Mouse (Mus musculus): ENCODE measurements around the gene Slc13a5. TPM values are rescaled to one million over a fixed set of nuclear protein-coding genes. Genes with fewer than 3 reads are reported as not detected.

The Slc13a5 gene
- total RNA-seq, 2 experiments from 2014 or later: 13.0 to 17.8 TPM

- peak; percentile 72 to 83 for DNase-seq (ENCODE audit: low spot score in 2 of 2)
Measured at GRCm38 (mm10) chr11:72266207-72266959, 639 bp downstream of the Slc13a5 start.

GRCm38 (mm10) chr11:72265483-72265882 lies 1.5 kb downstream of the Slc13a5 start:
- DNase-seq (ENCODE audit: low spot score in 2 of 2): peak; percentile 54 to 72

- DNase-seq (ENCODE audit: low spot score in 2 of 2): no peak
Measured at GRCm38 (mm10) chr11:72256441-72256840, 10.6 kb downstream of the Slc13a5 start.

GRCm38 (mm10) chr11:72255629-72256028 lies 11.4 kb downstream of the Slc13a5 start:
- no peak for DNase-seq (ENCODE audit: low spot score in 2 of 2)

GRCm38 (mm10) chr11:72245196-72245753 lies 21.7 kb downstream of the Slc13a5 start:
- no peak for DNase-seq (ENCODE audit: low spot score in 2 of 2)

- no peak for DNase-seq (ENCODE audit: low spot score in 2 of 2)
Measured at GRCm38 (mm10) chr11:72240062-72240860, 26.8 kb downstream of the Slc13a5 start.

GRCm38 (mm10) chr11:72234013-72234412 lies 33.0 kb downstream of the Slc13a5 start:
- DNase-seq (ENCODE audit: low spot score in 2 of 2): peak; percentile 52 to 65

DNA sequence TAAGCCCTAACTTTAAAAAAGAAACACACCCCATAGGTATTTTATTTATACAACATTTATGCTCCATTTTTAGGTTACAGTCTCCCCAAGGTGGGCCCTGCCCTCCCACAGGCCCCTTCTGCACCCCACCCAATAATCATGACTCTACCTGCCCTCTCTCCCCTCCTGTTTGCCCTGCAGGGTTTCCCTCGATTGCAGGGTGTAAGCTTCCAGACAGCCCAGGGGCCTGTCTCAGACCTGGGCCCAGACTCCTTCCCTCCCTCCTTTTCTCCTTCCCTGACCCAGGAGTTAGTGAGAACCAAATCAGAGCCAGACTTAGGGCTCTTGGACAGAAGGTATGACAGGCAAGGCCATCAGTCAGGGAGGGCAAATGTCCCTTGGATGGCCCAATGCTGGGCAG lies 34.0 kb downstream of the Slc13a5 start:
- DNase-seq (ENCODE audit: low spot score in 2 of 2): no peak

- no peak for DNase-seq (ENCODE audit: low spot score in 2 of 2)
Measured at GRCm38 (mm10) chr11:72232068-72232467, 35.0 kb downstream of the Slc13a5 start.

DNA sequence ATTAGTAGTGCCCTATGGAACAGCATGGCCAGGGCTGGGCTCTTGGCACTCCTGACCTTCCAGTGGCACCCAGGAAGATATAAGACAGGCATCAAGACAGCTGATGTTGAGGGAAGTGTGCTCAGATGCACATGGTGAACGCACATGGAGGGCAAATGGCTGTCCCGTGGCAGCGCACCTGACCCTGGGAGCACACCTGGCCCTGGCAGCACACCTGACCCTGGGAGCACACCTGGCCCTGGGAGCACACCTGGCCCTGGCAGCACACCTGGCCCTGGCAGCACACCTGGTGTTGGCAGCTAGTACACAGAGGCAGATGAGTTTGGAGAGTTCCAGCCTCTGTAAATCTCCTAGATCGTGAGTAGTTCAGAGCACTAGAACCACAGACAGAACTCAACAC lies 38.5 kb downstream of the Slc13a5 start:
- DNase-seq (ENCODE audit: low spot score in 2 of 2): no peak

GRCm38 (mm10) chr11:72226901-72227300 lies 40.1 kb downstream of the Slc13a5 start:
- DNase-seq (ENCODE audit: low spot score in 2 of 2): no peak

DNA sequence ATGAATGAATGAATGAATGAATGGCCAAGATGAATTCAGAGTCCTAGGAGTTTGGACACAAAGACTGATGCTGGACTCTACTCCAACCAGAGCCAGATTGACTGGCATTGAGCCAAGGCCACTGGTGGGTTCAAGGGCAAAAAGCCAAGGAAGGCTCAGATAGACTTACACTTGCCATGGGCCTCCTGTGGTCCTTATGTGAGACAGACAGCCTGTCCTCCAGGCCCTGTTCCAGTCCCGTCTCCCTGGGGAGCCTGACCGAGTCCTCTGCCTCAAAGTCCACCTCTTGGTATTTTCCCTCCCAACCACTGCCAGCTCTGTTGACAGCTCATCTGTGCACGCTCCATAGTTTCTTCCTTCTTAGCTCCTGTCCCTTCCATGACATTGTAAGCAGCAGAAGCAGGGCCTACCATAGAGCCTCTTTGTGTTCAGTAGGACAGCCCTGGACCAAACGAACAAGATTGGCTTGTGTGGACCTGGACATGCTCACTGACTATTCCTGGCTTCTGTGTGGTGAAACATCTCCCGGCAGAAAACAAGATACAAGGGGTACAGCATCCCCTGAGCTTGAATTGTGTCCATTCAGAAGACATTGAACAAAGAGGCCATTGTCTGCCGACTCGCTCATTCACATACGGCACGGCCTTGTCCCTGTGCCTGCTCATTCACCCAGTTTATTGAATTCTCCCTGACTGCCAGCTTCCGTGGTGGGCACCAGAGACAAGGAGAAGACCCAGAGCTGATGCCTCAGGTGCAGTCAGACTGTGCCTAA lies 40.8 kb downstream of the Slc13a5 start:
- DNase-seq (ENCODE audit: low spot score in 2 of 2): peak; percentile 27 to 38

DNA sequence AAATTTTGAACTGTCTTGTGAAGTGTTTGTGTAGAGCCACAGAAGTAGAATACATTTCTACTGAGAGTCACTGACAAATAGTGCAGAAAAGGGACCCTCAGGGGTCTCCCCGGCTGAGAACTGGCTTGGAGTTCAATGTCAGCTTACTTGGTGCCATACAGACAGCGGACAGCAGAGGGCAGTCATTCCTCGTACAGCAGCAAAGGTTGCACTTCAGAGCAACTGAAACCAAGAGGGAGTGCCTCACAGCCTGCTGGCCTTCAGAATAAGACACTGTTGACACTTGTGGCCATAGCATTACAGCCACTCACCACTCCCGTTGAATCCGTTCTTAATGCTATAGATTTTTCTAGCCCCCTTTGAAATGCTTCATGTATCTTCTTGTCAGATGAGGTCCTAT lies 42.2 kb downstream of the Slc13a5 start:
- DNase-seq (ENCODE audit: low spot score in 2 of 2): peak; percentile 89 to 90

GRCm38 (mm10) chr11:72223414-72223813 lies 43.6 kb downstream of the Slc13a5 start:
- no peak for DNase-seq (ENCODE audit: low spot score in 2 of 2)

DNA sequence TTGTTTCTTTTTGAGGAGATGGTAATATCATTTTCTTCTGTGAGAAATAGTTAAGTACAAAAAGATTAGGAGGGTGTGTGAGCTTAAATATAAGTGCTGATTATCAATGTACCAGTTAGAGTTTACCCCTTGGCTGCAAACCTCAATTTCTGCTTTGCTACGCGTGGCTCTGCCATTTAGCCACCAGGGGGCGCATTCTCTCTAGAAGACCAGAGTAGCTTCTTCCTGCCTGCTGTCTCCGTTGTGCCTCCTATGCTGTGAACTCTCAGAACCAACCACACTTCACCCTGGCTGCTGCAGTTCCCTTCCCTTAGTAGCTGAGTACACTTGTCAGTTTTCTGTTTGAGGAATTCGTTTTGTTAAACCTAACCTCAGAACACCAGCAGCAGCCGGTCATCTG lies 45.7 kb downstream of the Slc13a5 start:
- peak; percentile 77 to 80 for DNase-seq (ENCODE audit: low spot score in 2 of 2)

GRCm38 (mm10) chr11:72217116-72217515 lies 49.9 kb downstream of the Slc13a5 start:
- DNase-seq (ENCODE audit: low spot score in 2 of 2): no peak

DNA sequence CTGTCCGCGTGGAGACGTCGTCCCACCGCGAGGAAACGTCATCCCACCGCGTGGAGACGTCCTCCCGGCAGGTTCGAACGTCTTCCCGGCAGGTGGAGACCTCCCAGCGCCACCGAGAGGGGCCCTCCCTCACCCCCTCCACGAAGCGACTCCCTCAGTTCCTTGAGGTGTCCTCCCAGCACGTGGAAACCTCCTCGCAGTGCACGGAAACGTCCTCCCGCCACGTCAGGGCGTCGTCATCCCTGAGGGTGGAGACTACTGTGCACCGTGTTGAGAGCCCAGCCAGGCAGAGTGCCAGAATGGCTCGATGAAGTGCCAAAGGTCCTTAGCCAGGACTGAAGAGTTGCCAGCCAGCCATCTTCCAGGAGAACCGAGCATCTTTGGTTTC lies 51.6 kb downstream of the Slc13a5 start, which contains the start of gene Med31:
TSS of gene Med31 (minus strand) at position 183 of the 388 bp plus-strand sequence.
- DNase-seq (ENCODE audit: low spot score in 2 of 2): peak; percentile 72 to 77

DNA sequence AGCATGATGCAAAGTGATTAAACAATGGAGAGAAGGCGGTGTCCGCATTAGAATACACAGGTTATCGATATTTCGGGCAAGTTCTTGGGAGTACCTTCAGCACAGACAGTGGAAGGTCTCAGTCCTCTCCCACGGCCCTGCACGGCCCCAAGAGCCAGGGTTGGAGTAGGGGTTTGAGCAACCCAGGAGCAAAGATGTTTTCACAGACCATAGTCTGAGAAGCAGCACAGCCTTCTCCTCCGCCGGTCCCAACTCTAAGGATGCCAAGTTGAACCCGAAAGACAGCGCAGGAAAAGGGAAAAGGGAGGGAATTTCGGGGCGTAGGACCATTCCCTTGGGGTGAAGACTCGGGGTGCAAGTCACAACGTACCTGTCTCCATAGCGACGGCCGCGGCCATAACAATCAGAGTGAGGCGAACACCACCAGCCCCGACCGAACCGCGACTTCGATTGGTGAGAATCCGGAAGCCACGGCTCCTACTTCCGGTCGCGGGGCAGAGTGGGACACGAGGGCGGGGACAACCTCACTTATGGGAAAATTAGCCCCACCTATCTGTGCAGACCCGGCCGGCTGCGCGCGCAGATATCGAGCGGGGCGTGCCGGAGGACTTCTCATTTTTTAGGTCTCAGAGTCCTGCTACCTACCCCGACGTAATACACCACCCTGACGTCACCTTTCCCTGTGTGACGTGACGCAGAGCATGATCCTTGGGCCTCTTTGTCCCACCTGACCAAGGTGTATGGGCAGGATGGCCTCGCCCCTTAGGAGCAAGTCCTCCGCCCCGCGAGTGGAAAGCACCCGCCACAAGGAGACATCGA lies 52.2 kb downstream of the Slc13a5 start:
- peak; percentile 92 to 93 for DNase-seq (ENCODE audit: low spot score in 2 of 2)

GRCm38 (mm10) chr11:72207834-72208377 lies 59.1 kb downstream of the Slc13a5 start:
- no peak for DNase-seq (ENCODE audit: low spot score in 2 of 2)

Data from layer of hippocampus, postnatal 10 days (tissue).